Mouse (Mus musculus) thymus, adult 2 months (tissue): ENCODE measurements around the gene Rgs12. TPM values are rescaled to one million over a fixed set of nuclear protein-coding genes. Genes with fewer than 3 reads are reported as not detected.

Experiments
- DNase-seq: peaks from one replicate; pipeline ENCODE4 v3.0.0; 2021
- H3K27ac ChIP-seq: fragments of 200-500 bp; 2 replicates; pipeline ENCODE4 v1.5.1; 2012; ENCODE audit warnings: low read length, control low read depth; ENCODE audit not compliant: control insufficient read depth, insufficient read depth
- H3K27me3 ChIP-seq: fragments of 200-500 bp; 2 replicates; pipeline ENCODE4 v1.6.1; 2012; ENCODE audit warnings: mild to moderate bottlenecking, low read length, moderate library complexity, mixed read lengths; ENCODE audit not compliant: control insufficient read depth, insufficient read depth
- H3K36me3 ChIP-seq: fragments of 200-500 bp; 2 replicates; pipeline ENCODE4 v1.6.1; 2012; ENCODE audit warnings: mild to moderate bottlenecking, low read length, moderate library complexity; ENCODE audit not compliant: control insufficient read depth, insufficient read depth
- H3K4me1 ChIP-seq: fragments of 200-500 bp; replicated peaks from 2 replicates; pipeline ENCODE4 v1.6.1; 2012; ENCODE audit warnings: low read length; ENCODE audit not compliant: control insufficient read depth, insufficient read depth
- H3K4me3 ChIP-seq: fragments of 200-500 bp; 2 replicates; pipeline ENCODE4 v1.5.1; 2012; ENCODE audit warnings: mild to moderate bottlenecking, low read length, control low read depth, moderate library complexity; ENCODE audit not compliant: control insufficient read depth, insufficient read depth
- CTCF ChIP-seq: fragments of 200-500 bp; IDR thresholded peaks from 2 replicates; pipeline ENCODE4 v1.5.1; 2012; ENCODE audit warnings: mild to moderate bottlenecking, control low read depth, low read length, moderate library complexity, borderline replicate concordance; ENCODE audit not compliant: control insufficient read depth, poor library complexity, insufficient read depth; ENCODE audit errors: extremely low read depth
- POLR2A ChIP-seq: fragments of 200-500 bp; IDR thresholded peaks from 2 replicates; pipeline ENCODE4 v1.6.1; 2012; ENCODE audit warnings: mild to moderate bottlenecking, low read length, control low read depth, moderate library complexity; ENCODE audit not compliant: control insufficient read depth, poor library complexity, insufficient read depth; ENCODE audit errors: extremely low read depth
- WGBS: fragments of 180-500 bp; shearing (Covaris S2); methylation state at CpG from one replicate; pipeline ENCODE4 v1.1.7; 2018; 5-methylcytosine and 5-hydroxymethylcytosine counted together
- polyA plus RNA-seq: library from polyadenylated mRNA; depleted of rRNA; stranded (reverse); fragments of >200 nt; gene quantifications from 2 replicates; pipeline ENCODE4 v1.2.3, GENCODE M21; 2012

The Rgs12 gene
- polyA plus RNA-seq, 1 experiment: 51.7 TPM

DNA sequence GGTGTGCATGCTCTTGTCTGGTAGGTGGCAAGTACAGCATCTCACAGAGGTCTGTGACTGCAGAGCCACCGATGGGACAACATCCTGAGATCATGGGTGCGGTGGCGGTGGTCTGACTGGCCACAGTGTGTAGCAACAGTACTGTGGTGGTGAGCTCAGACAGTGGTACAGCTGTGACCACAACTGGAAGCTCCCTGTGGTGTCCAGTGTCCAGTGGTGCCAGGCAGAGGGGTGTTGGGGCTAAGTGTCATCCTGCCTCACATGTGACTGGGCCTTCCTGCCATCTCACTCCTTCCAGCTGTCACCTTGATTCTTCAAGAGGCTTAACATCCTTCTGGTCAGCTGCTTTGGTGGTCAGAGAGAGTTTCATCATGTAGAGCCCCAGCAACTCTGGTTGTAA, 105.4 kb downstream of the Rgs12 start:
- Histone ChIP-seq H3K4me1 (peaks cover 4% of the 10 kb centered on the region), H3K27me3 (peaks cover 3% of the 10 kb centered on the region; the same call in 1 of the 2 replicates), H3K36me3 (no peaks in the 10 kb centered on the region), H3K4me3 (no peak overlapping the region), H3K27ac (no peak overlapping the region)
- 75% methylated on average over 3 of the region's 3 CpGs for WGBS
- TF ChIP-seq CTCF: no peak
- TF ChIP-seq POLR2A: no peak
- DNase-seq: no peak

DNA sequence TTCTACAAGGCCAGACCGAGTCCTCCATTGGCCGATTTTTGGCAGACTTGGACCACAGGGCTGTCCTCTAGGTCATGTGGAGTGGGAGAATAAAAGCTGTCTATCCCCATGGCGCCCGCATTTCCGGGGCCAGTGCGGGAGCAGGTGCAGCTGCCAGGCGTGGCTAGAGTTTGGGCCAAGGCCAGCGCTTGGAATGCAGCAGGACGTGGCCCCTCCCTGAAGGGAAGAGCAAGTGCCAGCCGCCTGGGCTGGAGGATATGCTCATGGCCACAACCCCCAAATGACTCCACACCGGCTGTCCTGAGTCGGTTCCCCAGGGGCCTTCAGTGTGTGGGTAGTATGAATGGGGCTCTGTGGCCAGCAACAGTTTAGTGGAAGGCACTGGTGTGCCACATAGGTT, 105.8 kb downstream of the Rgs12 start:
- H3K4me1 ChIP-seq: peaks cover 4% of the 10 kb centered on the region
- TF ChIP-seq POLR2A (no peak), CTCF (no peak)
- no peaks in the 10 kb centered on the region for H3K36me3 ChIP-seq
- no peak overlapping the region for H3K4me3 ChIP-seq
- no peak overlapping the region for H3K27ac ChIP-seq
- WGBS: 86% methylated on average over 12 of the region's 12 CpGs
- H3K27me3 ChIP-seq: peaks cover 3% of the 10 kb centered on the region; the same call in 1 of the 2 replicates
- DNase-seq: no peak

DNA sequence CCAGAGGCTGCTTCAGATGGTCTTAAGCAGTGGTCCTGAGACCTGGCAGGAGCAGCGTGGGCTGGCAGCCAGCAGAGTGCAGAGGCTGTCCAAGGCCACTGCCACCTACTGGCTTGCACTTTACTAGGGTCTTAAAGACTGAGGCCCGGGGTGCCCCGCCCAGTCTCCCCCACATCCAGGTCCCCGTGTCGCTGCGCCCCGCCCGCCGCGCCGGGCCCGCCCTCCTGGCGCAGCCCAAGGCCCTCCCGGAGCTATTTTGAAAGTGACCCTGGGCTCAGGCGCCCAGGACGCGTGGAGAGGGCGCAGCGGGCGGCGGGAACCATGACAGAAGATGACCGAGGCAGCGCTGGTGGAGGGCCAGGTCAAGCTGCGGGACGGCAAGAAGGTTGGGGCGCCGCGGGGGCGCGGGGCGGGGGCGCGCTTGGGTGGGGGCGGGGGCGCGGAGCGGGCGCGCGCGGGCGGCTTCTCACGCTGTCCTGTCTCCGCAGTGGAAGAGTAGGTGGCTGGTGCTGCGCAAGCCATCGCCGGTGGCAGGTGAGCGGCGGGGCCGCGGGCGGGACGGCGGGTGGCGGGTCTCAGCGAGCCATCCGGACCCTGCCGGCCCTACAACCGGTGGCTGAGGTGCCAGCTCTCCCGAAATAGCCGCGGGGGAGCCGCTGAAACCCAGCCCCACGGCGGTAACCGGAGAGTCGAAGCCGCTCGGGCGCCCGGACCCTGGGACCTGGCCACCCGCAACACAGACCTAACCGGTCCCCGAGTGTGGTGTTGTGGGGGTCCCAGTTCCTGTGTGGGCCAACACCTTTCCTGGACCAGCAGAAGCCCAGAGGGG, 107.6 kb downstream of the Rgs12 start, which contains the start of gene Dok7:
TSS of gene Dok7 (plus strand) at position 163 of the 829 bp plus-strand sequence.
- H3K36me3 ChIP-seq: no peaks in the 10 kb centered on the region
- TF ChIP-seq POLR2A: no peak
- no peak for TF ChIP-seq CTCF
- peak within 1 kb of the TSS; percentile 57 for H3K4me3 ChIP-seq
- peaks cover 4% of the 10 kb centered on the region for H3K4me1 ChIP-seq
- H3K27me3 ChIP-seq: peaks cover 3% of the 10 kb centered on the region; the same call in 1 of the 2 replicates
- H3K27ac ChIP-seq: no peak within 1 kb of the TSS
- DNase-seq: peak; percentile 61
- 1% methylated on average over 70 of the region's 74 CpGs for WGBS

DNA sequence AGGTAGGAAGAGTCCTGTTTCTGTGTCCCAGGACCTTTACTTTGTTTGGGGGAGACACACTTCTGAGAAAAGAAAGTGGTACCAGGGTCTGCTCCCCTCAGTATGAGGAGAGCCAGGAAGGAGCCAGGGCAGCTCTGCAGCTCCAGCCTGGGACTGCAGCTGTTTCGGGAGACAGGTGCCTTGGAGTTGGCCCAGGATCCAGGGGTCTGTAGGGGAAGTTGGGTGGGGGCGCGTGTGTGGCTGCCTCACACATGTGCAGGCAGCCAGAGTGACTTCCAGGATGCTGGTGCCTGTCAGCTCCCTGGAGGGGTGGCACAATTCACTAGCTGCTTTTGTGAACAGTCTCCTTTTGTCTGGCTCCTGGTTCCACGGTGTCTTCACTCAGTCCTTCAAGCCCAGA, 108.3 kb downstream of the Rgs12 start:
- no peak overlapping the region for H3K27ac ChIP-seq
- H3K36me3 ChIP-seq: no peaks in the 10 kb centered on the region
- H3K4me3 ChIP-seq: no peak overlapping the region
- no peak for DNase-seq
- H3K4me1 ChIP-seq: peaks cover 4% of the 10 kb centered on the region
- peaks cover 3% of the 10 kb centered on the region; the same call in 1 of the 2 replicates for H3K27me3 ChIP-seq
- 27% methylated on average over 4 of the region's 4 CpGs for WGBS
- TF ChIP-seq POLR2A (no peak), CTCF (no peak)

DNA sequence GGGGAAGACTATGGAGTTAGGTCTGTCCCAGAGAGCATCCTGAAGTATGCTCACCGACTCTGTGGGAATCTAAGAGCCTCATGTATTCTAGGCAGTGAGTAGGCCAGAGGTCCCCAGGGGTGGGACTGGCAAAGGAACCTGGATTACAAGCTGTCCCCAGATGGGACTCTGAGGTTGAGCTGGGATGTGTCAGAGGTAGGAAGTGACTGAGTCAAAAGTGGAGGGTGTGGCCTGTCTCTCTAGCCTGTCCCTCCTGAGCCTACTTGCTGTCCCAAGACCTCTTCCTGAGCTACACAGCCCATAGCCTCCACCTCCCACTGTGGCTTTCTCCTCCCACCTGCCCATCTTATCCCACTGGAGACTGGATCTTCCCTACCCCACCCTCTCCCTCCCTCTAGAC, 109.0 kb downstream of the Rgs12 start:
- no peak for TF ChIP-seq POLR2A
- no peak for TF ChIP-seq CTCF
- Histone ChIP-seq H3K36me3 (no peaks in the 10 kb centered on the region), H3K4me1 (peaks cover 4% of the 10 kb centered on the region), H3K27ac (no peak overlapping the region), H3K4me3 (no peak overlapping the region), H3K27me3 (peaks cover 3% of the 10 kb centered on the region; the same call in 1 of the 2 replicates)
- no peak for DNase-seq
- 90% methylated on average over 1 of the region's 1 CpGs for WGBS

DNA sequence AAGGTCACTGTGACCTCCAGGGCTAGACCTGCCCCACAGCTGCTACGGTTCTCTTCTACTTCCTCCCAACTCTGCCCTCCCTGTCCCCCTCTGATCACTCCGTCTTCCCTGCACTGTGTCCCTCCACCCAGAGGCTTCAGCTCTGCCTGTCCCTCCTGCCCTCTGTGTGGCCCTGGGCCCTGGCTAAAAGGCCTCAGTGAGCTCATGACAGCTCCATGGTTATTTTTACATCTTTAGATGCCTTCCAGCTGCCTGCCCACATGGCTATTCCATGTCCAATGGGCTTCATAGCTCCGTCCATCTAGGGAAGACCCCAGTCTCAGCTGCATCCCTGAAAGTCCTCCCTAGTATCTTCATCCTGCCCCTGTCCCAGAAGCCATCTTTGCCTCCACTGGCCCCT, 110.9 kb downstream of the Rgs12 start:
- WGBS: 68% methylated on average over 3 of the region's 3 CpGs
- peaks cover 3% of the 10 kb centered on the region; the same call in 1 of the 2 replicates for H3K27me3 ChIP-seq
- DNase-seq: no peak
- peaks cover 4% of the 10 kb centered on the region for H3K4me1 ChIP-seq
- H3K4me3 ChIP-seq: no peak overlapping the region
- H3K36me3 ChIP-seq: no peaks in the 10 kb centered on the region
- no peak overlapping the region for H3K27ac ChIP-seq
- TF ChIP-seq CTCF (no peak), POLR2A (no peak)

GRCm38 (mm10) chr5:35069841-35070240, 120.6 kb downstream of the Rgs12 start:
- no peaks in the 10 kb centered on the region for H3K27me3 ChIP-seq
- no peak overlapping the region for H3K27ac ChIP-seq
- DNase-seq: no peak
- TF ChIP-seq POLR2A: no peak
- no peak for TF ChIP-seq CTCF
- H3K4me3 ChIP-seq: no peak overlapping the region
- 95% methylated on average over 2 of the region's 2 CpGs for WGBS
- H3K4me1 ChIP-seq: no peaks in the 10 kb centered on the region
- no peaks in the 10 kb centered on the region for H3K36me3 ChIP-seq
